Mouse (Mus musculus) gastrocnemius, adult 18-20 months (tissue): ENCODE data around the gene Polr2j. TPM values are rescaled to one million over a fixed set of nuclear protein-coding genes. Genes with fewer than 3 reads are reported as not detected.

Experiments
- DNase-seq: peaks from one replicate; pipeline ENCODE4 v3.0.0; 2021; ENCODE audit warnings: low spot score
- microRNA-seq: library from miRNA; unstranded; fragments of <30 nt; microRNA quantifications from one replicate; pipeline ENCODE4 v1.2.0, GENCODE M21; 2021
- total RNA-seq, 2 experiments: library from RNA; stranded (reverse); gene quantifications; 2 replicates each; pipeline ENCODE4 v1.2.3; 2021

The Polr2j gene
- total RNA-seq, 2 experiments from 2014 or later = 65.1 to 72.1 TPM

GRCm38 (mm10) chr5:136165246-136165645 lies 48.8 kb downstream of the Polr2j start:
- no peak for DNase-seq

GRCm38 (mm10) chr5:136167296-136167695 lies 50.9 kb downstream of the Polr2j start:
- no peak for DNase-seq

GRCm38 (mm10) chr5:136168071-136168470 lies 51.6 kb downstream of the Polr2j start:
- no peak for DNase-seq

- DNase-seq = no peak
Observed at GRCm38 (mm10) chr5:136169626-136170511, 53.4 kb downstream of the Polr2j start.

GRCm38 (mm10) chr5:136170512-136171362 lies 54.3 kb downstream of the Polr2j start, which contains the start of gene Orai2:
Gene Orai2 (minus strand): TSS chr5:136170713.
- DNase-seq = peak; percentile 67

- DNase-seq = no peak
Observed at GRCm38 (mm10) chr5:136171363-136172341, 55.2 kb downstream of the Polr2j start.

Small RNAs within 50 kb of the gene (microRNA-seq; reads per million reads assigned to microRNA genes)
- 24.2 reads per million, percentile 39 among the genes with 10 or more reads in this experiment for gene Mir7035

Other genes starting within 250 kb of the Polr2j start
- gene Hspb1, start 228.7 kb upstream of the Polr2j start, total RNA-seq = 100 to 1,000 TPM; 239 to 482 TPM
- gene Ywhag, start 182.0 kb upstream of the Polr2j start, total RNA-seq = 100 to 1,000 TPM; 288 to 326 TPM
- under 1 TPM; 0.57 to 0.95 TPM for gene Ssc4d, start 142.1 kb upstream of the Polr2j start, total RNA-seq
- gene Zp3, start 136.5 kb upstream of the Polr2j start, total RNA-seq = not detected
- 1 to 10 TPM; 7.4 to 7.6 TPM for gene Dtx2, start 121.8 kb upstream of the Polr2j start, total RNA-seq
- under 1 TPM in 1 of 2 experiments, not detected in 1; 0.07 TPM for gene Upk3b, start 78.1 kb upstream of the Polr2j start, total RNA-seq
- gene Upk3bl, start 62.1 kb upstream of the Polr2j start, total RNA-seq = not detected
- gene Rasa4, start 32.7 kb upstream of the Polr2j start, total RNA-seq = 10 to 100 TPM; 32.3 to 34.8 TPM
- gene Lrwd1, start 19.4 kb downstream of the Polr2j start, total RNA-seq = 1 to 10 TPM; 4.2 to 4.4 TPM
- 1 to 10 TPM; 3.8 to 4.9 TPM for gene Alkbh4, start 19.5 kb downstream of the Polr2j start, total RNA-seq
- under 1 TPM; 0.55 to 0.64 TPM for gene Orai2, start 54.1 kb downstream of the Polr2j start, total RNA-seq
- gene Prkrip1, start 82.3 kb downstream of the Polr2j start, total RNA-seq = 10 to 100 TPM; 19.4 to 23.8 TPM
- 1 to 10 TPM; 2.4 to 2.5 TPM for gene Sh2b2, start 129.9 kb downstream of the Polr2j start, total RNA-seq